Mouse (Mus musculus) cerebellum, postnatal 4 days (tissue): Measurements from ENCODE around the gene Prpmp5.
"Not testable (repeated sequence)": the region's sequence is repeated elsewhere in the genome, so short reads cannot be mapped to it uniquely, and the experiment has no call there.

Source experiments
- DNase-seq, 2 experiments: peaks; one replicate each; pipeline ENCODE4 v3.0.0; 2022; ENCODE audit warnings: low spot score in 2 of 2, mixed read lengths in 1 of 2

Prpmp5 gene

DNA sequence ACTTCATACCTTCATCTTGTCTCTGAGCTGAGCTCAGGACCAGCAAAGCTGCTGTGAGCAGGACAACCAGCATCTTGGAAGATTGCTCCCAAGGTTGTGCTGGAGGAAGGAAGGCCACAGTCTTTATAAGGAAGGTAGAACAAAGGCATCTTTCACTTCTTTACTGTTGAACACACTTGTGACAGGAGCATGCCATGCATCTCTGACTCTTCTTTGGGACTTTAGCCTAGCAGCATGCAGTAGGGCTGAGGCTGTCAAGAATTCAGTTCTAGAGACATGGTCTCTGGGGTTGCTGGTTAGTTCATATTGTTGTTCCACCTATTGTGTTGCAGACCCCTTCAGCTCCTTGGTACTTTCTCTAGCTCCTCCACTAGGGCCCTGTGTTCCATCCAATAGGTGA lies at the start of gene Prpmp5:
TSS of gene Prpmp5 (minus strand) at position 101 of the 400 bp plus-strand sequence.
- not testable (repeated sequence) for DNase-seq

DNA sequence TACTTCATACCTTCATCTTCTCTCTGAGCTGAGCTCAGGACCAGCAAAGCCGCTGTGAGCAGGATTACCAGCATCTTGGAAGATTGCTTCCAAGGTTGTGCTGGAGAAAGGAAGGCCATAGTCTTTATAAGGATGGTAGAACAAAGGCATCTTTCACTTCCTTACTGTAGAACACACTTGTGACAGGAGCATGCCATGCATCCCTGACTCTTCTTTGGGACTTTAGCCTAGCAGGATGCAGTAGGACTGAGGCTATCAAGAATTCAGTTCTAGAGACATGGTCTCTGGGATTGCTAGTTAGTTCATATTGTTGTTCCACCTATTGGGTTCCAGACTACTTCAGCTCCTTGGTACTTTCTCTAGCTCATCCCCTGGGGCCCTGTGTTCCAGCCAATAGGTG lies 49.5 kb upstream of the Prpmp5 start, which contains the start of gene Gm8882:
TSS of gene Gm8882 (minus strand) at position 101 of the 400 bp plus-strand sequence.
- DNase-seq = not testable (repeated sequence)
